ENCODE assay signal across 19 mouse cellular contexts in the genomic region with DNA sequence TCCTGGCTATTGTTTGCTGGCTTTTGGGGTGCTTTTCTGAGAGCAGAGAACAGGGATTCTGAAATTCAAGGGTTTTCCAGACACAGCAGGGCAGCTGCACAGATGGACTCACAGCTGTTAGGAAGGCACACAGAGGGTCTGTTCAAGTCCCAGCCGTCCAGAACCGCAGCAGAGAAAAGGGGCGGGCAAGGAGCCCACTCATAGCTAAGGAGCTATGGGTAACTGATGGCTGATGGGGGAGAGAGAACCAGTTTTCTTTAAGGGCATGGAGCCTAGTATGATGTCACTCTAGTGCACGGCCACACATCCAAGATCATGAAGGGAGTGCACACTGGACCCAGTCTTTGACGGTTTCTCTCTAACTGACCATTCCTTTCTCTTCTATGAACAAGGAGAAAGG.
DNase-seq lines count a peak whose midpoint lies in the region; ATAC-seq and TF ChIP-seq lines count a peak whose summit lies in the region.
"Had no signal": no experiment of that assay in that cellular context is flagged by ENCODE, and none has a peak within 500 bp of the region (broad histone marks: within the 10 kb centered on the region; RNA-seq: fewer than 3 reads in every experiment).

No protein-coding gene starts in this region.

- TF ChIP-seq CTCF in forebrain, postnatal 0 days (IDR thresholded peaks at IDR 0.05; ENCODE audit: low read depth) = no peak
- no peak for TF ChIP-seq CTCF in hindbrain, postnatal 0 days (IDR thresholded peaks at IDR 0.05; ENCODE audit: low read depth)
- TF ChIP-seq CTCF in midbrain, postnatal 0 days (IDR thresholded peaks at IDR 0.05) = no peak
- TF ChIP-seq CTCF in lung, postnatal 0 days (IDR thresholded peaks at IDR 0.05) = no peak

- no peaks in the 10 kb centered on the region for H3K4me1 ChIP-seq in forebrain, postnatal 0 days (ENCODE audit: insufficient read depth)
- H3K4me1 ChIP-seq in forebrain, embryonic 12.5 days = no peaks in the 10 kb centered on the region
- H3K4me1 ChIP-seq in hindbrain, postnatal 0 days (ENCODE audit: insufficient read depth, low read length) = no peaks in the 10 kb centered on the region
- no peaks in the 10 kb centered on the region for H3K4me1 ChIP-seq in hindbrain, embryonic 11.5 days (replicated peaks; ENCODE audit: control insufficient read depth, insufficient read depth, low read length)
- no peaks in the 10 kb centered on the region for H3K4me1 ChIP-seq in midbrain, postnatal 0 days (ENCODE audit: insufficient read depth, low read length)
- 0 out of 2 replicates have a peak, but pooled peaks cover 2% of the 10 kb centered on the region for H3K4me1 ChIP-seq in midbrain, embryonic 15.5 days
- H3K4me1 ChIP-seq in lung, postnatal 0 days (ENCODE audit: insufficient read depth, low read depth, low read length) = no peaks in the 10 kb centered on the region
- H3K4me1 ChIP-seq: forebrain, embryonic 13.5 days; heart, embryonic 12.5 days; hindbrain, embryonic 10.5 days; intestine, embryonic 15.5 days had no signal

- no peak for TF ChIP-seq EP300 in lung, postnatal 0 days (IDR thresholded peaks at IDR 0.05)

- H3K27ac ChIP-seq in forebrain, postnatal 0 days (ENCODE audit: low read depth, low read length) = no peak overlapping the region
- H3K27ac ChIP-seq in forebrain, embryonic 12.5 days = no peak overlapping the region
- no peak overlapping the region for H3K27ac ChIP-seq in hindbrain, postnatal 0 days
- H3K27ac ChIP-seq in hindbrain, embryonic 11.5 days (ENCODE audit: low read depth, low read length) = no peak overlapping the region
- H3K27ac ChIP-seq in midbrain, postnatal 0 days (ENCODE audit: low read depth, low read length) = no peak overlapping the region
- H3K27ac ChIP-seq in midbrain, embryonic 15.5 days = no peak overlapping the region
- H3K27ac ChIP-seq in lung, postnatal 0 days (ENCODE audit: low read length) = no peak overlapping the region
- H3K27ac ChIP-seq: embryonic facial prominence, embryonic 13.5 days; forebrain, embryonic 13.5 days; hindbrain, embryonic 10.5 days; intestine, embryonic 15.5 days had no signal

- H3K4me2 ChIP-seq in forebrain, postnatal 0 days (ENCODE audit: low read depth) = no peak overlapping the region
- no peak overlapping the region for H3K4me2 ChIP-seq in forebrain, embryonic 12.5 days
- no peak overlapping the region for H3K4me2 ChIP-seq in hindbrain, postnatal 0 days (ENCODE audit: low read depth, low read length)
- no peak overlapping the region for H3K4me2 ChIP-seq in hindbrain, embryonic 11.5 days (replicated peaks; ENCODE audit: low read depth, low read length)
- H3K4me2 ChIP-seq in midbrain, postnatal 0 days (ENCODE audit: low read depth, low read length, poor library complexity, severe bottlenecking) = no peak overlapping the region
- H3K4me2 ChIP-seq in midbrain, embryonic 15.5 days = no peak overlapping the region
- no peak overlapping the region for H3K4me2 ChIP-seq in lung, postnatal 0 days (replicated peaks; ENCODE audit: low read depth, low read length)
- H3K4me2 ChIP-seq: embryonic facial prominence, embryonic 13.5 days; forebrain, embryonic 13.5 days; heart, embryonic 12.5 days; intestine, embryonic 15.5 days had no signal

- no peak overlapping the region for H3K4me3 ChIP-seq in forebrain, postnatal 0 days (ENCODE audit: low read depth, low read length)
- no peak overlapping the region for H3K4me3 ChIP-seq in forebrain, embryonic 12.5 days (replicated peaks)
- no peak overlapping the region for H3K4me3 ChIP-seq in hindbrain, postnatal 0 days (ENCODE audit: low read length)
- H3K4me3 ChIP-seq in hindbrain, embryonic 11.5 days (ENCODE audit: low read depth, low read length) = no peak overlapping the region
- no peak overlapping the region for H3K4me3 ChIP-seq in midbrain, postnatal 0 days (ENCODE audit: low read depth, low read length)
- no peak overlapping the region for H3K4me3 ChIP-seq in midbrain, embryonic 15.5 days
- no peak overlapping the region for H3K4me3 ChIP-seq in lung, postnatal 0 days (ENCODE audit: low read depth, low read length)
- H3K4me3 ChIP-seq: embryonic facial prominence, embryonic 13.5 days; forebrain, embryonic 13.5 days; gastrocnemius, adult 2 months; heart, embryonic 12.5 days; hindbrain, embryonic 10.5 days; intestine, embryonic 15.5 days had no signal

- no peak overlapping the region for H3K9ac ChIP-seq in forebrain, postnatal 0 days
- no peak overlapping the region for H3K9ac ChIP-seq in forebrain, embryonic 12.5 days
- H3K9ac ChIP-seq in hindbrain, postnatal 0 days (replicated peaks; ENCODE audit: low read length) = no peak overlapping the region
- H3K9ac ChIP-seq in hindbrain, embryonic 11.5 days (ENCODE audit: low read depth, low read length) = no peak overlapping the region
- H3K9ac ChIP-seq in midbrain, postnatal 0 days (replicated peaks; ENCODE audit: low read length, poor library complexity, severe bottlenecking) = no peak overlapping the region
- H3K9ac ChIP-seq in midbrain, embryonic 15.5 days = no peak overlapping the region
- no peak overlapping the region for H3K9ac ChIP-seq in lung, postnatal 0 days (replicated peaks; ENCODE audit: low read depth)
- H3K9ac ChIP-seq: embryonic facial prominence, embryonic 13.5 days; forebrain, embryonic 13.5 days; heart, embryonic 12.5 days; intestine, embryonic 15.5 days had no signal

- H3K9me3 ChIP-seq in forebrain, postnatal 0 days (ENCODE audit: low read length) = no peaks in the 10 kb centered on the region
- no peaks in the 10 kb centered on the region for H3K9me3 ChIP-seq in forebrain, embryonic 12.5 days
- H3K9me3 ChIP-seq in hindbrain, postnatal 0 days (ENCODE audit: low read length) = no peaks in the 10 kb centered on the region
- H3K9me3 ChIP-seq in hindbrain, embryonic 11.5 days (ENCODE audit: control insufficient read depth, low read length) = no peaks in the 10 kb centered on the region
- H3K9me3 ChIP-seq in midbrain, postnatal 0 days (ENCODE audit: low read length) = no peaks in the 10 kb centered on the region
- H3K9me3 ChIP-seq in midbrain, embryonic 15.5 days = no peaks in the 10 kb centered on the region
- no peaks in the 10 kb centered on the region for H3K9me3 ChIP-seq in lung, postnatal 0 days (ENCODE audit: low read length)
- H3K9me3 ChIP-seq: embryonic facial prominence, embryonic 13.5 days; forebrain, embryonic 13.5 days; heart, embryonic 12.5 days; hindbrain, embryonic 10.5 days; intestine, embryonic 15.5 days had no signal

- no peaks in the 10 kb centered on the region for H3K27me3 ChIP-seq in forebrain, postnatal 0 days (ENCODE audit: insufficient read depth, low read length)
- H3K27me3 ChIP-seq in forebrain, embryonic 12.5 days = no peaks in the 10 kb centered on the region
- H3K27me3 ChIP-seq in hindbrain, postnatal 0 days (ENCODE audit: insufficient read depth, low read length) = no peaks in the 10 kb centered on the region
- H3K27me3 ChIP-seq in hindbrain, embryonic 11.5 days (ENCODE audit: control insufficient read depth, insufficient read depth, low read length) = no peaks in the 10 kb centered on the region
- H3K27me3 ChIP-seq in midbrain, postnatal 0 days (ENCODE audit: insufficient read depth, low read length) = no peaks in the 10 kb centered on the region
- no peaks in the 10 kb centered on the region for H3K27me3 ChIP-seq in midbrain, embryonic 15.5 days (replicated peaks)
- no peaks in the 10 kb centered on the region for H3K27me3 ChIP-seq in lung, postnatal 0 days (replicated peaks; ENCODE audit: insufficient read depth, low read length)
- H3K27me3 ChIP-seq: CH12.LX; embryonic facial prominence, embryonic 13.5 days; forebrain, embryonic 13.5 days; heart, embryonic 12.5 days; intestine, embryonic 15.5 days; Patski had no signal

- DNase-seq in forebrain, postnatal 0 days = no peak
- peak; percentile 23 for DNase-seq in hindbrain, postnatal 0 days (ENCODE audit: low spot score)
- DNase-seq in hindbrain, embryonic 11.5 days (ENCODE audit: low spot score) = no peak
- DNase-seq in midbrain, postnatal 0 days (ENCODE audit: low spot score) = peak; percentile 40
- DNase-seq in lung, postnatal 0 days (ENCODE audit: low spot score) = no peak
- DNase-seq: adrenal gland, postnatal 14 days; cerebellum, adult 8-10 months; cerebellum, postnatal 25 days; gastrocnemius, adult 2 months had no signal

- H3K36me3 ChIP-seq in forebrain, postnatal 0 days (ENCODE audit: insufficient read depth) = no peaks in the 10 kb centered on the region
- H3K36me3 ChIP-seq in forebrain, embryonic 12.5 days (replicated peaks) = no peaks in the 10 kb centered on the region
- no peaks in the 10 kb centered on the region for H3K36me3 ChIP-seq in hindbrain, postnatal 0 days (ENCODE audit: insufficient read depth, low read length)
- H3K36me3 ChIP-seq in hindbrain, embryonic 11.5 days (ENCODE audit: control insufficient read depth, insufficient read depth, low read length) = no peaks in the 10 kb centered on the region
- no peaks in the 10 kb centered on the region for H3K36me3 ChIP-seq in midbrain, postnatal 0 days (ENCODE audit: insufficient read depth, low read length)
- H3K36me3 ChIP-seq in midbrain, embryonic 15.5 days (replicated peaks) = no peaks in the 10 kb centered on the region
- no peaks in the 10 kb centered on the region for H3K36me3 ChIP-seq in lung, postnatal 0 days (ENCODE audit: insufficient read depth, low read length)
- H3K36me3 ChIP-seq: embryonic facial prominence, embryonic 13.5 days; hindbrain, embryonic 10.5 days; intestine, embryonic 15.5 days had no signal

- ATAC-seq in forebrain, postnatal 0 days = peak; percentile 51
- ATAC-seq in forebrain, embryonic 12.5 days (ENCODE audit: low FRiP score) = no peak
- peak; percentile 61; the same call in 1 of the 2 replicates for ATAC-seq in hindbrain, postnatal 0 days
- no peak for ATAC-seq in hindbrain, embryonic 11.5 days (ENCODE audit: low FRiP score)
- no peak for ATAC-seq in midbrain, postnatal 0 days (ENCODE audit: low FRiP score)
- ATAC-seq in midbrain, embryonic 15.5 days (replicated peaks) = no peak
- ATAC-seq in lung, postnatal 0 days = no peak
- ATAC-seq: activated CD4-positive, CD25-positive, alpha-beta regulatory T cell, adult 4 months; forebrain, embryonic 13.5 days; intestine, embryonic 15.5 days; Patski had no signal

- 58% methylated on average over 5 of the region's 5 CpGs for WGBS in forebrain, postnatal 0 days
- WGBS in forebrain, embryonic 12.5 days = 84% methylated on average over 5 of the region's 5 CpGs
- WGBS in hindbrain, postnatal 0 days = 53% methylated on average over 5 of the region's 5 CpGs
- 84% methylated on average over 5 of the region's 5 CpGs for WGBS in hindbrain, embryonic 11.5 days
- 87% methylated on average over 5 of the region's 5 CpGs for WGBS in midbrain, postnatal 0 days
- WGBS in midbrain, embryonic 15.5 days = 80% methylated on average over 5 of the region's 5 CpGs
- WGBS in lung, postnatal 0 days = 82% methylated on average over 5 of the region's 5 CpGs

Comparison
In these comparisons a context has a peak if more than half of its experiments do, and no peak if none do; other contexts are left out.
1. ATAC-seq: peak in forebrain, postnatal 0 days (single experiment) and hindbrain, postnatal 0 days (single experiment); none in forebrain, embryonic 12.5 days (single experiment), hindbrain, embryonic 11.5 days (single experiment), midbrain, postnatal 0 days (single experiment), midbrain, embryonic 15.5 days (single experiment) and lung, postnatal 0 days (single experiment).
2. DNase-seq: peak in hindbrain, postnatal 0 days (single experiment) and midbrain, postnatal 0 days (single experiment); none in forebrain, postnatal 0 days (single experiment), hindbrain, embryonic 11.5 days (single experiment) and lung, postnatal 0 days (single experiment).